Mouse (Mus musculus): Measurements from ENCODE around the gene Arhgap10. TPM values are rescaled to one million over a fixed set of nuclear protein-coding genes. Genes with fewer than 3 reads are reported as not detected.
A peak's percentile ranks its signal among the peaks of the same experiment; 100 is the strongest.

The Arhgap10 gene
- polyA plus RNA-seq, 1 experiment from 2014 or later, result 3.9 TPM

- ATAC-seq (peak; percentile 32), DNase-seq (no peak)
- Histone ChIP-seq H3K27me3 (ENCODE audit: insufficient read depth, low read length) (no peaks in the 10 kb centered on the region), H3K4me1 (ENCODE audit: insufficient read depth) (peaks cover 24% of the 10 kb centered on the region), H3K27ac (ENCODE audit: low read depth) (0 out of 2 replicates have a peak overlapping the region, but pooled peaks have one; percentile 39), H3K4me2 (ENCODE audit: low read depth, low read length) (no peak overlapping the region), H3K4me3 (ENCODE audit: low read depth, low read length) (no peak overlapping the region), H3K9me3 (ENCODE audit: low read length) (no peaks in the 10 kb centered on the region), H3K36me3 (replicated peaks; ENCODE audit: insufficient read depth, low read length) (no peaks in the 10 kb centered on the region), H3K9ac (replicated peaks) (no peak overlapping the region)
- WGBS (ENCODE audit: insufficient replicate concordance), result 72% methylated on average over 10 of the region's 10 CpGs
- TF ChIP-seq EP300 (IDR thresholded peaks at IDR 0.05; ENCODE audit: low read depth) (no peak), CTCF (IDR thresholded peaks at IDR 0.05; ENCODE audit: low read depth) (no peak)
Observed at GRCm38 (mm10) chr8:77491231-77491923, 26.4 kb downstream of the Arhgap10 start.

GRCm38 (mm10) chr8:77490095-77490781 is 27.5 kb downstream of the Arhgap10 start:
- Histone ChIP-seq H3K9me3 (ENCODE audit: low read length) (no peaks in the 10 kb centered on the region), H3K4me1 (ENCODE audit: insufficient read depth) (peaks cover 31% of the 10 kb centered on the region), H3K27me3 (ENCODE audit: insufficient read depth, low read length) (no peaks in the 10 kb centered on the region), H3K36me3 (replicated peaks; ENCODE audit: insufficient read depth, low read length) (no peaks in the 10 kb centered on the region), H3K9ac (replicated peaks) (no peak overlapping the region), H3K27ac (ENCODE audit: low read depth) (peak overlapping the region; percentile 16; the same call in 1 of the 2 replicates), H3K4me3 (ENCODE audit: low read depth, low read length) (no peak overlapping the region), H3K4me2 (ENCODE audit: low read depth, low read length) (no peak overlapping the region)
- TF ChIP-seq EP300 (IDR thresholded peaks at IDR 0.05; ENCODE audit: low read depth) (no peak), CTCF (IDR thresholded peaks at IDR 0.05; ENCODE audit: low read depth) (no peak)
- 60% methylated on average over 4 of the region's 4 CpGs for WGBS (ENCODE audit: insufficient replicate concordance)
- DNase-seq (no peak), ATAC-seq (no peak)

GRCm38 (mm10) chr8:77489235-77489634 is 28.5 kb downstream of the Arhgap10 start:
- Histone ChIP-seq H3K4me2 (ENCODE audit: low read depth, low read length) (no peak overlapping the region), H3K9ac (replicated peaks) (no peak overlapping the region), H3K4me1 (ENCODE audit: insufficient read depth) (peaks cover 34% of the 10 kb centered on the region), H3K27ac (ENCODE audit: low read depth) (no peak overlapping the region), H3K27me3 (ENCODE audit: insufficient read depth, low read length) (no peaks in the 10 kb centered on the region), H3K9me3 (ENCODE audit: low read length) (no peaks in the 10 kb centered on the region), H3K4me3 (ENCODE audit: low read depth, low read length) (no peak overlapping the region), H3K36me3 (replicated peaks; ENCODE audit: insufficient read depth, low read length) (no peaks in the 10 kb centered on the region)
- ATAC-seq (no peak), DNase-seq (no peak)
- 84% methylated on average over 6 of the region's 6 CpGs for WGBS (ENCODE audit: insufficient replicate concordance)
- TF ChIP-seq EP300 (IDR thresholded peaks at IDR 0.05; ENCODE audit: low read depth), result no peak
- TF ChIP-seq CTCF (IDR thresholded peaks at IDR 0.05; ENCODE audit: low read depth), result no peak

GRCm38 (mm10) chr8:77488215-77488606 is 29.5 kb downstream of the Arhgap10 start:
- no peak for DNase-seq
- Histone ChIP-seq H3K27ac (ENCODE audit: low read depth) (peak overlapping the region; percentile 58; the same call in 1 of the 2 replicates), H3K4me1 (ENCODE audit: insufficient read depth) (peaks cover 37% of the 10 kb centered on the region), H3K4me2 (ENCODE audit: low read depth, low read length) (no peak overlapping the region), H3K9me3 (ENCODE audit: low read length) (no peaks in the 10 kb centered on the region), H3K9ac (replicated peaks) (peak overlapping the region; percentile 11; the same call in 1 of the 2 replicates), H3K36me3 (replicated peaks; ENCODE audit: insufficient read depth, low read length) (no peaks in the 10 kb centered on the region), H3K4me3 (ENCODE audit: low read depth, low read length) (no peak overlapping the region), H3K27me3 (ENCODE audit: insufficient read depth, low read length) (no peaks in the 10 kb centered on the region)
- TF ChIP-seq CTCF (IDR thresholded peaks at IDR 0.05; ENCODE audit: low read depth) (no peak), EP300 (IDR thresholded peaks at IDR 0.05; ENCODE audit: low read depth) (no peak)
- 56% methylated on average over 4 of the region's 4 CpGs for WGBS (ENCODE audit: insufficient replicate concordance)
- no peak for ATAC-seq

GRCm38 (mm10) chr8:77487590-77488214 is 30.1 kb downstream of the Arhgap10 start:
- no peak overlapping the region for H3K4me2 ChIP-seq (ENCODE audit: low read depth, low read length)
- TF ChIP-seq CTCF (IDR thresholded peaks at IDR 0.05; ENCODE audit: low read depth), result no peak
- TF ChIP-seq EP300 (IDR thresholded peaks at IDR 0.05; ENCODE audit: low read depth), result no peak
- peak overlapping the region; percentile 11; the same call in 1 of the 2 replicates for H3K9ac ChIP-seq (replicated peaks)
- H3K27ac ChIP-seq (ENCODE audit: low read depth), result peak overlapping the region; percentile 58; the same call in 1 of the 2 replicates
- DNase-seq (no peak), ATAC-seq (no peak)
- H3K27me3 ChIP-seq (ENCODE audit: insufficient read depth, low read length), result no peaks in the 10 kb centered on the region
- H3K9me3 ChIP-seq (ENCODE audit: low read length), result no peaks in the 10 kb centered on the region
- 70% methylated on average over 10 of the region's 10 CpGs for WGBS (ENCODE audit: insufficient replicate concordance)
- H3K36me3 ChIP-seq (replicated peaks; ENCODE audit: insufficient read depth, low read length), result no peaks in the 10 kb centered on the region
- peaks cover 37% of the 10 kb centered on the region for H3K4me1 ChIP-seq (ENCODE audit: insufficient read depth)
- H3K4me3 ChIP-seq (ENCODE audit: low read depth, low read length), result no peak overlapping the region

- H3K27ac ChIP-seq (ENCODE audit: low read depth), result peak overlapping the region; percentile 16; the same call in 1 of the 2 replicates
- 47% methylated on average over 2 of the region's 2 CpGs for WGBS (ENCODE audit: insufficient replicate concordance)
- H3K4me2 ChIP-seq (ENCODE audit: low read depth, low read length), result no peak overlapping the region
- H3K9me3 ChIP-seq (ENCODE audit: low read length), result no peaks in the 10 kb centered on the region
- no peaks in the 10 kb centered on the region for H3K36me3 ChIP-seq (replicated peaks; ENCODE audit: insufficient read depth, low read length)
- ATAC-seq (peak; percentile 73), DNase-seq (no peak)
- no peak overlapping the region for H3K9ac ChIP-seq (replicated peaks)
- H3K4me1 ChIP-seq (ENCODE audit: insufficient read depth), result peaks cover 37% of the 10 kb centered on the region
- TF ChIP-seq CTCF (IDR thresholded peaks at IDR 0.05; ENCODE audit: low read depth) (no peak), EP300 (IDR thresholded peaks at IDR 0.05; ENCODE audit: low read depth) (0 out of 2 replicates have a peak, but pooled peaks have one; percentile 31)
- no peak overlapping the region for H3K4me3 ChIP-seq (ENCODE audit: low read depth, low read length)
- H3K27me3 ChIP-seq (ENCODE audit: insufficient read depth, low read length), result no peaks in the 10 kb centered on the region
Observed at GRCm38 (mm10) chr8:77486749-77487148, 31.0 kb downstream of the Arhgap10 start.

Measured in liver, postnatal 0 days (tissue).